Mouse (Mus musculus) forebrain, embryonic 15.5 days (tissue): Measurements from ENCODE around the gene Gm47841. TPM values are rescaled to one million over a fixed set of nuclear protein-coding genes. Genes with fewer than 3 reads are reported as not detected.

Source experiments
- ATAC-seq: fragments of 200-750 bp; cut with Nextera tagmentation; replicated peaks from 2 replicates; pipeline ENCODE4 v1.8.0; 2017; ENCODE audit warnings: mild to moderate bottlenecking, moderate TSS enrichment, moderate library complexity
- H3K27ac ChIP-seq: fragments of 300-500 bp; sonication (generic); replicated peaks from 2 replicates; pipeline ENCODE4 v1.5.1; 2015; ENCODE audit warnings: mild to moderate bottlenecking, inconsistent platforms
- H3K27me3 ChIP-seq: fragments of 300-500 bp; sonication (generic); 2 replicates; pipeline ENCODE4 v1.6.1; 2015; ENCODE audit warnings: inconsistent platforms
- H3K36me3 ChIP-seq: fragments of 300-500 bp; sonication (generic); 2 replicates; pipeline ENCODE4 v1.6.1; 2015; ENCODE audit warnings: mild to moderate bottlenecking, inconsistent platforms
- H3K4me1 ChIP-seq: fragments of 300-500 bp; sonication (generic); 2 replicates; pipeline ENCODE4 v1.6.1; 2015; ENCODE audit warnings: inconsistent platforms
- H3K4me2 ChIP-seq: fragments of 300-500 bp; sonication (generic); replicated peaks from 2 replicates; pipeline ENCODE4 v1.6.1; 2015; ENCODE audit warnings: mild to moderate bottlenecking, inconsistent platforms
- H3K4me3 ChIP-seq: fragments of 300-500 bp; sonication (generic); 2 replicates; pipeline ENCODE4 v1.5.1; 2015; ENCODE audit warnings: mild to moderate bottlenecking, inconsistent platforms
- H3K9ac ChIP-seq: fragments of 300-500 bp; sonication (generic); replicated peaks from 2 replicates; pipeline ENCODE4 v1.6.1; 2015; ENCODE audit warnings: mild to moderate bottlenecking, inconsistent platforms
- H3K9me3 ChIP-seq: fragments of 300-500 bp; sonication (generic); 2 replicates; pipeline ENCODE4 v1.6.1; 2016; ENCODE audit warnings: inconsistent platforms
- WGBS: fragments of 180-500 bp; shearing (Covaris S2); methylation state at CpG from one replicate; pipeline ENCODE4 v1.1.7; 2015; ENCODE audit warnings: mixed read lengths; 5-methylcytosine and 5-hydroxymethylcytosine counted together
- polyA plus RNA-seq: library from polyadenylated mRNA; unstranded; fragments of >200 nt; fragmentation: Nextera tagmentation; extraction: Ambion mirVana; gene quantifications from 2 replicates; pipeline ENCODE4 v1.2.1, GENCODE M21; 2015

Gm47841 gene
- polyA plus RNA-seq, 1 experiment from 2014 or later: not detected

DNA sequence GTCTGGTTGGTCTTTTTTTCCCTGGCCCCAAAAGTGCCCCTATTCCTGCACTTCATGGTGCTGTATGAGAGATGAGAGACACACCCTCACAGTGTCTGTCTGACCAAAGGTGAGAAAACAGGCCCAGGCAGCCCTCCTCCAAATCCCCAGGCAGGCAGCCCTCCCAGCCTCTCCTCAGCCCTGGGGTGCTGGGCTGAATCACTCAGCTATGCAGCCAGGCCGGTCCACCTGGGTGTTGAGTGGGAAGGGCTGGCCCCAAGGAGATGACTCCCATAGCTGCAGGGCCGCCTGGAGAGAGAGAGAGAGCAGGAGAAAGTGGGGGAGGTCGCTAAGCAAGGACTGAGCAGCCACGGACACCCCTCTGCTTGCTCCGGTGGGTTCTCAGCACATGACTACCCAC, 23.6 kb upstream of the Gm47841 start:
- no peak overlapping the region for H3K9ac ChIP-seq
- no peak overlapping the region for H3K4me2 ChIP-seq
- H3K9me3 ChIP-seq: no peaks in the 10 kb centered on the region
- ATAC-seq: no peak
- no peaks in the 10 kb centered on the region for H3K27me3 ChIP-seq
- peaks cover 3% of the 10 kb centered on the region; the same call in 1 of the 2 replicates for H3K4me1 ChIP-seq
- H3K36me3 ChIP-seq: no peaks in the 10 kb centered on the region
- H3K4me3 ChIP-seq: no peak overlapping the region
- no peak overlapping the region for H3K27ac ChIP-seq
- WGBS: 42% methylated on average over 5 of the region's 5 CpGs

DNA sequence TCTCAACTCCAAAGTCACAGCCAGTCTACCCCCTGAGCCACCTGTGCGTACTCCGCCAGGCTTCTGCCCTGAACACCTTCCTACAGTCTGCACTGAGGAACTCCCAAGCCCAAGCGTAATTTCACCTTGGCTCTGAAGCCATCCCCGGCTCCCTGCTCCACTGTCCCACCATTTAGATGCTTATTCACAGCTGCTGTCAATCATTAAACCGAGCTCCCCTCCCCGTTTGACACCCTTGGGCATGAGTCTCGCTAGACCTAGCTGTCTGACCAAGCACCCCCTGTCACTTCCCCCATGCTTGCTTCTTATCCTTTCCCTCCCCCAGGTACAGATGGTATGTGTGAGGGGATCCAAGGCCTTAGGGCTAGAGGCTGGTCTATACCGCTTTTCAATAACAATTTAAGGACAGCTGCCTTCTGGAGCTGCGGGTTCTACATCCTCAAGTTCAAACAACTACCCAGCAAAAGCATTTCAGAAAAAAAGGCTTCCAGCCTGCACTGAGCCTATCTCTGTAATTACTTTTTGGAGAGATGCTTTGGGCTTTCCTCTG, 22.5 kb upstream of the Gm47841 start:
- 56% methylated on average over 9 of the region's 9 CpGs for WGBS
- H3K27ac ChIP-seq: no peak overlapping the region
- no peak for ATAC-seq

DNA sequence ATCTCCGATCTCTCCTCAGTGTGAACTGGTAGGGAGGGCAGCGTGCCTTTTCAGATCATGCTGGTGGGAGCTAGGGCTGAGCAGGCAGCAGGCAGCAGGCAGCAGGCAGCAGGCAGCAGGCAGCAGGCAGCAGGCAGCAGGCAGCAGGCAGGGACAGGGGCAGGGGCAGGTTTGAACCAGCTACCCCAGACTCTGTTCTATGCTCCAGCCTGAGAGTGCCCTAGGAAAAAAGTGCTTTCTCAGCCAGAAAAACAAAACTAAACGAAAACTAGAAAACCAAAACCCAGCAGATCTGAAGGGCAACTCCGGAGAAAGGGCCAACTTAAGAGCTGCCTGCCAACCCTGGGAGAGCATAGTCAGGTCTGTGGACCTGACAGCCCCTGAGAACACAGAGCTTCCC, 21.5 kb upstream of the Gm47841 start:
- Histone ChIP-seq H3K4me3 (no peak overlapping the region), H3K4me2 (no peak overlapping the region), H3K27ac (no peak overlapping the region), H3K36me3 (no peaks in the 10 kb centered on the region), H3K9me3 (no peaks in the 10 kb centered on the region), H3K9ac (no peak overlapping the region), H3K4me1 (peaks cover 2% of the 10 kb centered on the region; the same call in 1 of the 2 replicates), H3K27me3 (no peaks in the 10 kb centered on the region)
- 59% methylated on average over 4 of the region's 4 CpGs for WGBS
- no peak for ATAC-seq

More for the DNA sequence above, 22.5 kb upstream of the Gm47841 start:
- Histone ChIP-seq H3K4me3 (no peak overlapping the region), H3K9me3 (no peaks in the 10 kb centered on the region), H3K27me3 (no peaks in the 10 kb centered on the region), H3K4me2 (no peak overlapping the region), H3K4me1 (peaks cover 2% of the 10 kb centered on the region; the same call in 1 of the 2 replicates), H3K36me3 (no peaks in the 10 kb centered on the region), H3K9ac (no peak overlapping the region)

DNA sequence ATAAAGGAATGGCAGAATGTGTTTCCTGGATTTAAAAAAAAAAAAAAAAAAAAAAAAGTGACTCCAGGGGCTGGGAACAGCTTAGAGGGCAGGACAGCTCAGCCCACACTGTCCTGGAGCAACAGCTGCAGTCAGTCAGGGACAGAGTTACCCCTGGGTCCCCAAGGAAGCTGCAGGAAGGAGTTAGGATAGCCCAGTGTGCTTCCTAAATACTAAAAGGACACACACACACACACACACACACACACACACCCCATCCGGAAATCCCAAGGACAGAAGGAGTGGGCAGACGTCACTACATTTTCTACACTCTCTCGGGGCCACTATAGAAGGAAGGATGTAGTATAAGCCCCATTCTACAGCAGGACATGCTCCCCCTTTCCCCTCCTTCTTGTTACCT, 20.8 kb upstream of the Gm47841 start:
- WGBS: 67% methylated on average over 3 of the region's 3 CpGs
- Histone ChIP-seq H3K4me3 (no peak overlapping the region), H3K4me1 (peaks cover 2% of the 10 kb centered on the region; the same call in 1 of the 2 replicates), H3K27ac (no peak overlapping the region), H3K4me2 (no peak overlapping the region), H3K9ac (no peak overlapping the region), H3K9me3 (no peaks in the 10 kb centered on the region), H3K36me3 (no peaks in the 10 kb centered on the region), H3K27me3 (no peaks in the 10 kb centered on the region)
- no peak for ATAC-seq

DNA sequence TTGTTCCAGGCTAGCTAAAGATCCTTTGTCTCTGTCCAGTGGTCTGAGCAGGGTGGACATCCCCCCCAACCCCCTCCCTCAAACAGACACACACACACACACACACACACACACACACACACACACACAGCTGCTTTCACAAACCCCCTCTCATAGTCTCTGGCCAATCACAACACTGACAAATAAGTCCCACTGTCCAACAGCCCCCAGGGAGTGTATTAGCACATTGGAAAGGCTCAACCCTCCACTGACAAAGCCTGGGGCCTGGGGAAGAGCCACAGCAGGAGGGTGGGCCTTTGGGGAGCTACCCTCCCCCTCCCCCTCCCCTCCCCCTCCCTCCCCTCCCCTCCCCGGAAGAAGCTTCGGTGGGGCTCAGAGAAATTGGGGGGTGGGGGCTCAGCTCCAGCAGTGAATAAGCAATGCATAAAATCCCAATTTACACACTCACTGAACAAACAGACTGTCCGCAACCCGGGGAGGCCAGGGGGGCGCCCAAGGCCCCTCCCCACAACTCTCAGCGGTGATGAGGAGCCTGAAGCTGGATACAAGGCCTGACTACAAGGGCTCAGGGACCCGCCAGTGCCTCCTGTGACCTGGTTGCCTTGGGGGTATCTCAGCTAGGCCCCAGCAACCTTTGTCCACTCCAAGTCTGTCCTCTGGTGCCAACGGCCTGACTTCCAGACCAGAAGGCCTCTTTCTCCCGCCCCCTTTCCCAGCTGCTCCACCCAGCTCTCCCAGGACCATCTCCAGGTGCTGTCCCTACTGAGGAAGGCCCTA, 19.9 kb upstream of the Gm47841 start:
- ATAC-seq: 0 out of 2 replicates have a peak, but pooled peaks have one; percentile 28

DNA sequence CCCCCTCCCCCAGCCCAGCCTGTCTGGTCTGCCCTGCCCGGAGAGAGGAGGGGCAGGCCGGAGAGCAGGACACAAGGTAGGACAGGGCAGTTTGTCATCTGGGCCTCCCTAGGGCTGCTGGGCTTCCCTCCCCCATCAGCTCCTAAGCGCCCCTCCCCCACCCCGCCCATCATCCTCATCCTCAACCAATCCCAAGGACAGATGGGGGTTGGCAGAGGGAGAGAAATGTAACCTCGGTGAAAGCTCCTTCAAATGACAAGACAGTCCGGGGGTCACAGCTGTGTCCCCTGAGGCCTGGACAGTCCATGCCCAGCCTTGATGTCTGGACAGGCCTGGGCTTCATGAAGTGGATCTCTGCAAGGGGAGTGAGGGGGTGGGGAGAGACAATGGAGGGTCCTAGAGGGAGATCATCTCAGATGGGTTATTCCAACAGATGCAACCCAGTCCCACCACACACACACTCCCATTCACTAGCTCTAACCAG, 19.2 kb upstream of the Gm47841 start:
- no peak overlapping the region for H3K9ac ChIP-seq
- WGBS: 23% methylated on average over 6 of the region's 6 CpGs
- no peaks in the 10 kb centered on the region for H3K27me3 ChIP-seq
- no peak overlapping the region for H3K4me2 ChIP-seq
- no peak overlapping the region for H3K27ac ChIP-seq
- H3K4me1 ChIP-seq: peaks cover 6% of the 10 kb centered on the region; the same call in 1 of the 2 replicates
- H3K9me3 ChIP-seq: no peaks in the 10 kb centered on the region
- no peak overlapping the region for H3K4me3 ChIP-seq
- H3K36me3 ChIP-seq: no peaks in the 10 kb centered on the region
- no peak; the same call in 1 of the 2 replicates for ATAC-seq

More for the DNA sequence above, 19.9 kb upstream of the Gm47841 start:
- Histone ChIP-seq H3K4me2 (no peak overlapping the region), H3K36me3 (no peaks in the 10 kb centered on the region), H3K27ac (no peak overlapping the region), H3K4me3 (no peak overlapping the region), H3K27me3 (no peaks in the 10 kb centered on the region), H3K9me3 (no peaks in the 10 kb centered on the region), H3K9ac (no peak overlapping the region), H3K4me1 (peaks cover 4% of the 10 kb centered on the region; the same call in 1 of the 2 replicates)
- 15% methylated on average over 7 of the region's 9 CpGs for WGBS

DNA sequence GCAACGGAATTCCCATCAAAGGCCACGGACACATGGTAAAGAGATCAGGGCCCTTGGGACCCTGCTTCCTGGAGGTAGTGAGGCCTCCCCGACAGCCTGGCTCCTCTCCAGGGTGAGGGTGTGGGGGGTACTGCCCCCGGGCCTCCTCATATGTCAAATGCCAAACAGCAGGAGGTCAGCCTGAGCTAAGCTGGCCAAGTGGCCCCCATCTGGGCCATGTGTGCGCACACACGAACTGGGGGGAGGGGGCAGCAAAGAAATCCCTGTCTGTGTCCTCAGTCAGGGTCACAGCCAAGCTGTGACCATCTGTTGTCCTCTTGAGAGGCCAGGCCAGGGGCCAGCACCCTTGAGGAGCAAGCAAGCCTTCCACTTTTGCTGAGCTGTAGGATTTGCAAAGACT, 17.9 kb upstream of the Gm47841 start:
- ATAC-seq: no peak
- H3K4me2 ChIP-seq: no peak overlapping the region
- WGBS: 37% methylated on average over 6 of the region's 6 CpGs
- no peak overlapping the region for H3K4me3 ChIP-seq
- H3K27me3 ChIP-seq: no peaks in the 10 kb centered on the region
- no peaks in the 10 kb centered on the region for H3K36me3 ChIP-seq
- H3K4me1 ChIP-seq: peaks cover 7% of the 10 kb centered on the region; the same call in 1 of the 2 replicates
- H3K9ac ChIP-seq: no peak overlapping the region
- no peak overlapping the region for H3K27ac ChIP-seq
- H3K9me3 ChIP-seq: no peaks in the 10 kb centered on the region

DNA sequence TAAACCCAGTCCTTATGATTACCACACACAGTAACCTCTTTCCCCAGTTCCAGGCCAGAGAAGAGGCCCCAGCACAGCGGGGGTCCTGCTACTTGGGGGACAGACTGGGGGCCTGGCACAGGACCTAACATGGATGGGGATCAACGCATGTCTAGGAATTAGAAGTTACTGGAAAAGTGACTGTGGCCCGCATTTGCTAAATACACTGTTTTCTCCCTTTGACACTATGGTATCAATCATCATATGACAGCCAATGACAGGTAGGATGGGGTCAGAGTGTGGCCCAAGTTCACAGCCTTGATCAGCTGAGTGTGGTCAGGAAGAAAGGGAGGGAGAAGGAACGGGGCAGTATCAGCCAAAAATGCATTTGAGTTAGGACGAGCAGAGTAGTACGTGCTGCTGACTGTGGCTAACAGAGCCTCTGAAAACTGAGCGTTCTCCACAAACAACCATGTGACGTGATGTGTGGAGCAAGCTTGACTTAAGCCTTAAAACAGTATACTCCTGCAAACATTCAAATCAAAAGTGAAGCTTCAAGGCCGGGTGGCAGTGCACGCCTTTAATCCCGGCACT, 13.2 kb upstream of the Gm47841 start:
- H3K4me3 ChIP-seq: no peak overlapping the region
- 45% methylated on average over 11 of the region's 11 CpGs for WGBS
- peaks cover 11% of the 10 kb centered on the region for H3K4me1 ChIP-seq
- H3K36me3 ChIP-seq: no peaks in the 10 kb centered on the region
- no peak overlapping the region for H3K27ac ChIP-seq
- no peak overlapping the region for H3K4me2 ChIP-seq
- H3K9me3 ChIP-seq: no peaks in the 10 kb centered on the region
- H3K9ac ChIP-seq: no peak overlapping the region
- H3K27me3 ChIP-seq: peaks cover 13% of the 10 kb centered on the region; the same call in 1 of the 2 replicates
- ATAC-seq: no peak

DNA sequence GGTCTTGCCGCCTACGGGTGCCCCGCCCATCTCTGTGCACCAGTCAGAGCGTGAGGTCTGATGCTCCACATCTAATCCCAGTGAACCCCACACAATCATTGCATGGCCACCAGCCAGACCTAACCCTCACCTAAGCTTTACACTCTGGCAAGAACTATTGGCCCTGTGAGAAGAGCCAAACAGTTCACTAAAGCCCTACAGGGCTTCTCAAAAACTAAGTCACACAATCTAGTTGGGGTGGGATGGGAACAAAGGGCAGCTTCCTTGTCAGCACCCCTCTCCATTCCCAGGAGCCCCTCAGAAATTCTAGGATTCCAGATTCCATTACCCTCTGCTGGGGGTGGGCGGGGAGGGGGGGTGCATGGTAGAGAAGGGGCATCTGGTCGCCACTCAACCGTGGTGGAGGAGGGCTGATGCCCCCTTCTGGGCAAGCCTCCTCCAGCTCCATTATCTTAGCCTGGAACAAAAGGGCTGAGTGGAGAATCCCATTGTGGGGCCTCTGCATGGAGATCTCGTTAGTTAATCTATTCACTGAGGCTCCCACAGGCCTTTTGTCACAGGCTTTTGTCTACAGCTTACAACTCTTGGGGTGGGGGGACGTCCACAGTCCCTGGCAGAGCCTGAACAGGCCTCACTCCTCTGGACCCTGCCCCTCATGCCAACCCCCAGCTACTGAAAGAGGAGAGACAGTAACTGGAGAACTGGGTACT, 12.5 kb upstream of the Gm47841 start:
- ATAC-seq: no peak
- 13% methylated on average over 9 of the region's 9 CpGs for WGBS
- H3K4me2 ChIP-seq: no peak overlapping the region

DNA sequence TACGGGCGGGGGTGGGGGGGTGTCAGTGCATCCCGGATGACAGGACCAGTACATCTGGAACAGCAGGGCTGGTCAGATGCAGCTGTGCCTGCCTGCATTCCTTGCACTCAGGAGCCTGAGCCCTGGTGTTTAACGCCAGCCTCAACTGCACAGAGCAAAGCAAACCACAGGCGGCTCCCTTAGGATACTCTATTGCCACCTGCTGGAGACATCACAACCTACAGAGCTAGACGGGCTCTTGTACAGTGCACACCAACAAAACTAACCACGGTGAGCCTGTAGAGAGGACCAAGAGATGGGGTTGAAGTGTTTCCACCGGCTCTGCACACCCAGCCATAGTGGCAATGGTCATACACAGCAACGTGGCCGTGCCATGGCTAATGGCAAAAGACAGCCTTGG, 9.0 kb upstream of the Gm47841 start:
- peaks cover 53% of the 10 kb centered on the region for H3K27me3 ChIP-seq
- peak; percentile 80 for ATAC-seq
- 46% methylated on average over 10 of the region's 10 CpGs for WGBS

More for the DNA sequence above, 12.5 kb upstream of the Gm47841 start:
- no peak overlapping the region for H3K9ac ChIP-seq
- peaks cover 19% of the 10 kb centered on the region for H3K27me3 ChIP-seq
- H3K4me1 ChIP-seq: peaks cover 11% of the 10 kb centered on the region
- H3K27ac ChIP-seq: no peak overlapping the region
- no peaks in the 10 kb centered on the region for H3K9me3 ChIP-seq
- no peaks in the 10 kb centered on the region for H3K36me3 ChIP-seq
- H3K4me3 ChIP-seq: no peak overlapping the region

DNA sequence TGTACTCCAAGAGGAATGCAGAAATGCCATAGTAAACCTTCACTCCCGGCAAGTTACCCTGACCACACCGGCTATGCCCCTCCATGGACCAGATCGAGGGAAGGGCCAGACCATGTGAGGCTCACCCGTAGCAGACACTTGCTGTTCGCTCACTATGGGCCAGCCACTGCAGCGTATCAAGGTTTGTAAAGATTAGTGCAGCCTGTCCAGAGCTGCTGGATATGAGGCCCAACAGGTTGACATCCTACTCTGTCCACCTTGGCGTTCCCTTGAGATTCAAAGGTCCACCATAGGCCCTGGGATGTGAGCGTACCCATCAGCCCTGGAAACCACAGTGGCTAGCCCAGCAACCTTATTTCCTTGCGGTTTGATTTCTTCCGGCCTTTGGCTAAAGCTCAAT, 7.3 kb upstream of the Gm47841 start:
- H3K27ac ChIP-seq: no peak overlapping the region
- H3K27me3 ChIP-seq: peaks cover 59% of the 10 kb centered on the region
- no peak overlapping the region for H3K4me3 ChIP-seq
- H3K9ac ChIP-seq: no peak overlapping the region
- 85% methylated on average over 10 of the region's 10 CpGs for WGBS
- no peak overlapping the region for H3K4me2 ChIP-seq
- H3K36me3 ChIP-seq: no peaks in the 10 kb centered on the region
- H3K9me3 ChIP-seq: no peaks in the 10 kb centered on the region
- H3K4me1 ChIP-seq: peaks cover 14% of the 10 kb centered on the region
- no peak for ATAC-seq

More for the DNA sequence above, 9.0 kb upstream of the Gm47841 start:
- Histone ChIP-seq H3K9me3 (no peaks in the 10 kb centered on the region), H3K4me3 (no peak overlapping the region), H3K4me1 (peaks cover 20% of the 10 kb centered on the region), H3K27ac (no peak overlapping the region), H3K9ac (no peak overlapping the region), H3K36me3 (no peaks in the 10 kb centered on the region), H3K4me2 (no peak overlapping the region)
